Mouse (Mus musculus): Measurements from ENCODE around the gene Fbxo46.
"Not testable (repeated sequence)": the region's sequence is repeated elsewhere in the genome, so short reads cannot be mapped to it uniquely, and the experiment has no call there.

Gene Fbxo46

GRCm38 (mm10) chr7:19136168-19136567 lies 16.5 kb downstream of the Fbxo46 start:
- Histone ChIP-seq H3K36me3 (ENCODE audit: control insufficient read depth, insufficient read depth, low read length, poor library complexity, severe bottlenecking) (peaks cover 7% of the 10 kb centered on the region), H3K27me3 (ENCODE audit: control insufficient read depth, insufficient read depth, low read length, poor library complexity, severe bottlenecking) (no peaks in the 10 kb centered on the region)
- no peak for DNase-seq (ENCODE audit: low read depth, low spot score)

GRCm38 (mm10) chr7:19136673-19137334 lies 17.1 kb downstream of the Fbxo46 start:
- no peak for DNase-seq (ENCODE audit: low read depth, low spot score)
- Histone ChIP-seq H3K36me3 (ENCODE audit: control insufficient read depth, insufficient read depth, low read length, poor library complexity, severe bottlenecking) (peaks cover 7% of the 10 kb centered on the region), H3K27me3 (ENCODE audit: control insufficient read depth, insufficient read depth, low read length, poor library complexity, severe bottlenecking) (no peaks in the 10 kb centered on the region)

GRCm38 (mm10) chr7:19137380-19137779 lies 17.7 kb downstream of the Fbxo46 start:
- no peaks in the 10 kb centered on the region for H3K27me3 ChIP-seq (ENCODE audit: control insufficient read depth, insufficient read depth, low read length, poor library complexity, severe bottlenecking)
- DNase-seq (ENCODE audit: low read depth, low spot score), result peak; percentile 72
- H3K36me3 ChIP-seq (ENCODE audit: control insufficient read depth, insufficient read depth, low read length, poor library complexity, severe bottlenecking), result peaks cover 7% of the 10 kb centered on the region

GRCm38 (mm10) chr7:19146793-19147192 lies 27.1 kb downstream of the Fbxo46 start:
- DNase-seq (ENCODE audit: low read depth, low spot score), result no peak

GRCm38 (mm10) chr7:19147497-19148045 lies 27.9 kb downstream of the Fbxo46 start:
- DNase-seq (ENCODE audit: low read depth, low spot score), result no peak
- no peaks in the 10 kb centered on the region for H3K36me3 ChIP-seq (ENCODE audit: control insufficient read depth, insufficient read depth, low read length, poor library complexity, severe bottlenecking)
- no peaks in the 10 kb centered on the region for H3K27me3 ChIP-seq (ENCODE audit: control insufficient read depth, insufficient read depth, low read length, poor library complexity, severe bottlenecking)

More at GRCm38 (mm10) chr7:19146793-19147192, 27.1 kb downstream of the Fbxo46 start:
- Histone ChIP-seq H3K36me3 (ENCODE audit: control insufficient read depth, insufficient read depth, low read length, poor library complexity, severe bottlenecking) (no peaks in the 10 kb centered on the region), H3K27me3 (ENCODE audit: control insufficient read depth, insufficient read depth, low read length, poor library complexity, severe bottlenecking) (no peaks in the 10 kb centered on the region)

GRCm38 (mm10) chr7:19148180-19148874 lies 28.7 kb downstream of the Fbxo46 start:
- Histone ChIP-seq H3K27me3 (ENCODE audit: control insufficient read depth, insufficient read depth, low read length, poor library complexity, severe bottlenecking) (no peaks in the 10 kb centered on the region), H3K36me3 (ENCODE audit: control insufficient read depth, insufficient read depth, low read length, poor library complexity, severe bottlenecking) (no peaks in the 10 kb centered on the region)
- no peak for DNase-seq (ENCODE audit: low read depth, low spot score)

GRCm38 (mm10) chr7:19148875-19149541 lies 29.3 kb downstream of the Fbxo46 start, which contains the start of gene Qpctl:
Gene Qpctl, minus strand, starts transcription at chr7:19149291.
- no peaks in the 10 kb centered on the region; the same call in 1 of the 2 replicates for H3K36me3 ChIP-seq (ENCODE audit: control insufficient read depth, insufficient read depth, low read length, poor library complexity, severe bottlenecking)
- no peaks in the 10 kb centered on the region for H3K27me3 ChIP-seq (ENCODE audit: control insufficient read depth, insufficient read depth, low read length, poor library complexity, severe bottlenecking)
- peak; percentile 99 for DNase-seq (ENCODE audit: low read depth, low spot score)

- no peaks in the 10 kb centered on the region; the same call in 1 of the 2 replicates for H3K36me3 ChIP-seq (ENCODE audit: control insufficient read depth, insufficient read depth, low read length, poor library complexity, severe bottlenecking)
- DNase-seq (ENCODE audit: low read depth, low spot score), result peak; percentile 98
- no peaks in the 10 kb centered on the region for H3K27me3 ChIP-seq (ENCODE audit: control insufficient read depth, insufficient read depth, low read length, poor library complexity, severe bottlenecking)
These were observed 30.0 kb downstream of the Fbxo46 start, which contains the start of gene Snrpd2 for GRCm38 (mm10) chr7:19149626-19150025. Gene Snrpd2, plus strand, starts transcription at chr7:19149722.

GRCm38 (mm10) chr7:19151121-19151520 lies 31.5 kb downstream of the Fbxo46 start:
- not testable (repeated sequence) for H3K27me3 ChIP-seq (ENCODE audit: control insufficient read depth, insufficient read depth, low read length, poor library complexity, severe bottlenecking); H3K36me3 ChIP-seq (ENCODE audit: control insufficient read depth, insufficient read depth, low read length, poor library complexity, severe bottlenecking); DNase-seq (ENCODE audit: low read depth, low spot score)

GRCm38 (mm10) chr7:19154796-19155195 lies 35.1 kb downstream of the Fbxo46 start:
- H3K36me3 ChIP-seq (ENCODE audit: control insufficient read depth, insufficient read depth, low read length, poor library complexity, severe bottlenecking), result no peaks in the 10 kb centered on the region; the same call in 1 of the 2 replicates
- no peak for DNase-seq (ENCODE audit: low read depth, low spot score)
- H3K27me3 ChIP-seq (ENCODE audit: control insufficient read depth, insufficient read depth, low read length, poor library complexity, severe bottlenecking), result no peaks in the 10 kb centered on the region

- no peak for DNase-seq (ENCODE audit: low read depth, low spot score)
- Histone ChIP-seq H3K27me3 (ENCODE audit: control insufficient read depth, insufficient read depth, low read length, poor library complexity, severe bottlenecking) (no peaks in the 10 kb centered on the region), H3K36me3 (ENCODE audit: control insufficient read depth, insufficient read depth, low read length, poor library complexity, severe bottlenecking) (no peaks in the 10 kb centered on the region; the same call in 1 of the 2 replicates)
These were observed 36.3 kb downstream of the Fbxo46 start for GRCm38 (mm10) chr7:19155825-19156475.

GRCm38 (mm10) chr7:19157160-19157800 lies 37.6 kb downstream of the Fbxo46 start:
- H3K27me3 ChIP-seq (ENCODE audit: control insufficient read depth, insufficient read depth, low read length, poor library complexity, severe bottlenecking), result no peaks in the 10 kb centered on the region
- H3K36me3 ChIP-seq (ENCODE audit: control insufficient read depth, insufficient read depth, low read length, poor library complexity, severe bottlenecking), result no peaks in the 10 kb centered on the region; the same call in 1 of the 2 replicates
- peak; percentile 91 for DNase-seq (ENCODE audit: low read depth, low spot score)

GRCm38 (mm10) chr7:19158601-19159000 lies 38.9 kb downstream of the Fbxo46 start:
- H3K27me3 ChIP-seq (ENCODE audit: control insufficient read depth, insufficient read depth, low read length, poor library complexity, severe bottlenecking), result no peaks in the 10 kb centered on the region
- DNase-seq (ENCODE audit: low read depth, low spot score), result no peak
- no peaks in the 10 kb centered on the region; the same call in 1 of the 2 replicates for H3K36me3 ChIP-seq (ENCODE audit: control insufficient read depth, insufficient read depth, low read length, poor library complexity, severe bottlenecking)

- no peak for DNase-seq (ENCODE audit: low read depth, low spot score)
- Histone ChIP-seq H3K36me3 (ENCODE audit: control insufficient read depth, insufficient read depth, low read length, poor library complexity, severe bottlenecking) (no peaks in the 10 kb centered on the region; the same call in 1 of the 2 replicates), H3K27me3 (ENCODE audit: control insufficient read depth, insufficient read depth, low read length, poor library complexity, severe bottlenecking) (no peaks in the 10 kb centered on the region; the same call in 1 of the 2 replicates)
These were observed 39.8 kb downstream of the Fbxo46 start for GRCm38 (mm10) chr7:19159411-19159810.
